Mouse (Mus musculus) layer of hippocampus, adult 11-12 months (tissue): Measurements from ENCODE around the gene Hipk2.

ENCODE experiments used
- DNase-seq: peaks from one replicate; pipeline ENCODE4 v3.0.0; 2022; ENCODE audit warnings: low spot score

Gene Hipk2

DNA sequence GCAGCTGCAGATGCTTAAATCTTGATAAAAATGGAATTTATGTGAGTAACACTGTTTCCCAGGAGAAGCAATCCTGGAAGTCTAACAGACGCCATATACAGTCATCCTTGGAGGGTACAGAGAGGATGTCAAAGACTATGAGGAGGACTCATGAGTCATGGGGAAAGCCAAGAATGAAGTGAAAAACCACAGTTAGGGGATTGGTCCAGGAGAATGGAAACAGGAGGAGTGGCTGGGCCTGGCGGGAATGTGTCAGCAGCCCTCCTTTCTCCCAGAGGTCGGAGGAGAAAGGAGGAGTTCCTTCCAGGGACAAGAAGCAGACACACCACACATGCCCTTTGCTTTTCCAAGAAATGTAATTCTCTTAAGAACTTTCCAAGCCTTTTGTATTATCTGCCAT lies 46.5 kb downstream of the Hipk2 start:
- DNase-seq, result no peak

DNA sequence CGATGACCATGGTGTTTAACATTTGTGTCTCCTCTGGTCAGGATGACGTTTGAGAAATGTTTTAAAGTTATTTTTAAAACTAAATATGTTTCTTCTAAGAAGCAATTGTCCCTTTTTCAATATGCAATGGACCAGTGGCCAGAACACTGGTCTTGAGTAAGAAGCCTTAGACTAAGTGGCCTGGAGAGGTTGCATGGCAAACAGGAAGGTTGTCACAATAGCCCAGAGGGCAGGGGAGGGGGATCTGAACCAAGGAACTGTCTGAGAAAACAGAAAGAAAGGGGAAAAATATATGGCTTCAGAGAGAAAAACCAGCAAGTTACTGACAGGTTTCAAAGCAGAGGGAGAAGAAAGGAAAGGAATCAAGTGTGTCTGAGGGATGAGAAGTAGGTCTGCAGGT lies 47.8 kb downstream of the Hipk2 start:
- DNase-seq, result no peak

DNA sequence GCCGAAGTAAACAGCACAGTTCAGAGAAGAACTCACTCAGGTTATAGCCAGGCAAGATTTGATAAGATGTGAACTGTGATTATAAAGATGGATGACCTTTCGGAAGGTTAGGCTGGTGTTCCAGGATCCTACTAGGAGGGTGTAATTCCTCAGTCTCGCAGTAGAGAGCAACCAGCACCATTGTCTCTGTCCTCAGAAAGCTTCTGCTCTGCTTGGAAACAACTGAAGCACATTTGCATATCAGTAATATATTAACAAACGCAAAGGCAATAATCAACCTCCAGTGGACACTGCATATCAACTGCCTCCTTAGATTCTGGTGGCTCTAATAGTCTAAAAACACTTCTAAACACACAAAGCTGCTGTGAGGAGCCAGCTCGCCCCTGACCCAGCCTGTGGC lies 48.5 kb downstream of the Hipk2 start:
- DNase-seq, result no peak

DNA sequence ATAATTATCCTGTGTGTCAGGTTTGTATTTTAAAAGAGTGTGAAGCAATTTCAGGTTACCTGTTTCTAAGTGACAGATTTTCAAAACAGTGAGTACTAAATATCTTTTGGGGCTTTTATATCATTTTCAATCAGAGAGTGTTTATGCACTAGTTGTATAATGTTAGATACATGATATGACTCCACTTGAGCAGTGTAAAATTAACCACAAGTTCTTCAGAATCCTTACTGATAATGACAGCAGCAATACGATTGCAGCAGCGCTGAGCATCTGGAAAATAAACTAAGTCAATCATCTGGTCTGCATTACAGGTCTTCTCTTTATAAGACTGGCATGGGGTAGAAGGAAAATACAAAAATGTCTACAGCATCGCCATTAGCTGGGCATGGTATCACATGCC lies 49.1 kb downstream of the Hipk2 start:
- DNase-seq, result no peak

DNA sequence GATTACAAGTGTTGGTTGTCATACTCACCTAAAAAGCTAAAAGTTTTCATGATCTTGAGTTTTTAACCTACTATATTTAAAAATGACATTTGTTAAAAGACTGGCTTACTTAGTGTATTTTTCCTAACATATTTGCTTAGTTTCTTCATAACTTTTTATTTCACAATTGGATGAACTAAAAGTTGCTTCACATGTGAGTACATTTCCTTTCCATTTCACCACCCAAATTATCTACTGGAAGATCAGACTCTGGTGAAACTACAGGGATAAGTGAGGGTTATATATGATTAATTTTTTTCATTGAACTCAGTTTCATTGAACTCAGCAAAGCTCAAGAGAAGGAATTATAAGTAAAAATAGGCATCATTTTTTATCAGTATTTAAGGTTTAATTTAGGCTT lies 50.1 kb downstream of the Hipk2 start:
- DNase-seq, result no peak

DNA sequence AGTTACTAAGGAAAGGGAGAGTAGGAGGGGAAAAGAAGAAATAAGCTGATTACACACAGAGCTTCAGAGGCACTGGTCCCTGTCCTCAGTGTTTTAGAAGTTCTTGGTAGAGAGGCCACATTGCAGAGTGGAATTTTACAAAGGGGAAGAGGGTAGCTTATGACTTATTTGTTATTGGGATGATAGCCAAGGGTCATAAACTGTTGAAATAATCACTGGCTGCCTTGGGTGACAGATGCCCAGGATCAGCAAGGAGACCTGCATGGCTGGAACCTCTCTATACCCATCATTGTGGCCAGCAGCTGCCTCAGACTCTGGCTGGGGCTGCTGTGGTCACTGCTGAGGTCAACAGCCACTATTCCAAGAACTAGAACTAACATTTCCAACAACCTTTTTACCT lies 52.1 kb downstream of the Hipk2 start:
- DNase-seq, result no peak

DNA sequence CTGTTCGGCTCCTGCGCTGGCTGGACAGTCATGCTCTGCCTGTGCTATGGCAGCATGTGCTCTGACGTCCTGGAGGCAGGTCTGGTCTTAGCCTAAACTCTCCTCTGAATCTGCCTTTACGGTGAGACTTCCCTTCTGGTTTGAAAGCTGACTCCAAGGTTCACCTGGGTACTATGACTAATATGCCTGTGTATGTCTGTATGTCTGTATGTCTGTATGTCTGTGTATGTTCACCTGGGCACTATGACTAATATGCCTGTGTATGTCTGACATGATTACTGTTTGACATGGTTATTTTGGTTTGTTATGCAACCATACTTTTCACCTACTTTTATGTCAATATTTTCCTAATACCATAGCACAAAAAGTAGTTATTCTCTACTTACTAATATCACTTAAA lies 52.8 kb downstream of the Hipk2 start:
- no peak for DNase-seq

DNA sequence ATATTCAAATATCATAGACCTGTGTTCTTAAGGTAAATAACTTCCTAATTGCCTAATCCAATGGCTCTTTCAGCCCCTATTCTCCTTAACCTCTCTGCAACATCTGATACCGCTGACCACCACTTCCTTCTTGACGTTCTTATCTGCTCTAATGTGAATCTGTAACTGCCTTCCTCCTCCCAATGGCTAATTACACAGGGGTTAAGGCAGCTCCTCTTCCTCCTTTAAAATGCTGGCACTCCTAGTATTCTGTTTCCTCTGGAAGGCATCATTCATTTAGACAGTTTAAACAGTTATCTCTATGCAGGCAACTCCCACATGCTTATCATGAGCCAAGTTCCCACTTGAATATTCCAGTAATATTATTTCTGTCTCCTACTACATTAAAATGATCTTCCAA lies 54.3 kb downstream of the Hipk2 start:
- no peak for DNase-seq

DNA sequence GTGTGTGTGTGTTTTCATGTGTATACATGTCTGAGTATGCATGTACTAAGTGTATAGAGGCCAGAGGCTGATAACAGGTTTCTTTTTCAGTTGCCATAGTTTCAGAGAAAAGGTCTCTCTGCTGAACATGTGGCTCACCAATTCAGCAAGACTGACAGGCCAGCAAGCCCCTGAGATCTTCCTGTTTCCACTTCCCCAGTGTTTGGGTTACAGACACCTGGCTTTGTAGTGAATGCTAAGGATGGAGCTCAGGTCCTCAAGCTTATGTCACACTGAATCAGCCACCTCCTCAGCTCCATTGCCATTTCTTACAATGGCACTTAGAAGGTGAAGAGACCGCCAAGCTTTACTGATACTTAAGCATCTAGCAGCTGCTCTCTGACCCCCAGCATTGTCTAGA lies 55.1 kb downstream of the Hipk2 start:
- DNase-seq, result no peak

DNA sequence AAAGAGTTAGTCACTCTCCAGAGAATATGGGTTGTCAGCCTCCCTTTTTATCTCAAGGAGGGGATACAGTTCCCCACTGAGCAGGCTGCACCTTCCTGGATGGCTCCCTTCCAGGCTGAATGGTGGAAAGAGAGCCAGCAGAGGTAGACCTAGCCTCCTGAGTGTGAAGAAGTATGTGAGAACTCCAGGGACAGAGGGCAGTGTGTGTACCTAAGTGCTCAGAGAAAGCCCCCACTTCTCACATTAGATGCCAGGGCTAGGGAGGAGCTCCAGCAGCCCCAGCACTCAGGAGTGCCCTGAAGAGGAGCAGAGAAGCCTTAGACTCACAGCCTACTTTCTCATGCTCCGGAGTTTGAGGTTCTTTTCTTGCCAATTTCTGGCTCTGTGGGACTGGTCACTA lies 59.7 kb downstream of the Hipk2 start:
- no peak for DNase-seq

DNA sequence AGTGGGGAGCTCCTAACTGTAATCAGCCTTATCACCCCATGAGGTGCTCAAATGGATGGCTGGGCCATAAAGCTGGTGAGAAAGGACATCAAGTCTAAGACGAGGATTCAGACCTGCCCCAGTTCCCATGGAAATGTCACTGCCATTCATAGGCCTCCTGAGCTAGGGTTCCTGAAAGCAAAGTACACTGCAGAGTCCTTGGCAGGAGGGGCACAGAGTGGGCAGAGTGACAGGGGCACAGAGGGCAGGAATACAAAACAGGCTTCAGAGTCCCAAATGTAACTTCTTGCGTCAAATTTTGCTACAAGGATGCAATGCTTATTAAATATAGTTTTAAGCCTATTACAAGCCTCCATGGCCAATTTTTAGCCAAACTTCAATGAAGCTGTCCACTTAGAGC lies 60.4 kb downstream of the Hipk2 start:
- peak; percentile 27 for DNase-seq

DNA sequence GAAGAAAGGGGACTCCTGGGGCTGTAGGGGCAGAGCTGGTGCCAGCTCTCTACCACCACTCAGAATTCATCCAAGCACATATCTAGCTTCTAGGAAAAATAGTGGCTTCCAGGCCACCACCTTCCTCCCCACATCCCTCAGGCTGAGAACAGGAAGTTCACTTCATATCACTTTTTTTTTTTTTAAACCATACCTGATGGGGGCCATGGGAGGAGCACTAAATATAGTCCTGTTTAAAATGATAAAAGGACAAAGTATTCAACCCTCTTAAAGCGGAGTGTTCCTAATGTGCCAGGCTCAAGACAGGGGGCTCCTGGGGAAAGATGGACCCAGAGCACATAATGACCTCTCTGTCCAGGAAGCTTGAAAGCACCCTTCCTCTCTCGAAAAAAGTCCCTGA lies 61.3 kb downstream of the Hipk2 start:
- DNase-seq, result no peak

DNA sequence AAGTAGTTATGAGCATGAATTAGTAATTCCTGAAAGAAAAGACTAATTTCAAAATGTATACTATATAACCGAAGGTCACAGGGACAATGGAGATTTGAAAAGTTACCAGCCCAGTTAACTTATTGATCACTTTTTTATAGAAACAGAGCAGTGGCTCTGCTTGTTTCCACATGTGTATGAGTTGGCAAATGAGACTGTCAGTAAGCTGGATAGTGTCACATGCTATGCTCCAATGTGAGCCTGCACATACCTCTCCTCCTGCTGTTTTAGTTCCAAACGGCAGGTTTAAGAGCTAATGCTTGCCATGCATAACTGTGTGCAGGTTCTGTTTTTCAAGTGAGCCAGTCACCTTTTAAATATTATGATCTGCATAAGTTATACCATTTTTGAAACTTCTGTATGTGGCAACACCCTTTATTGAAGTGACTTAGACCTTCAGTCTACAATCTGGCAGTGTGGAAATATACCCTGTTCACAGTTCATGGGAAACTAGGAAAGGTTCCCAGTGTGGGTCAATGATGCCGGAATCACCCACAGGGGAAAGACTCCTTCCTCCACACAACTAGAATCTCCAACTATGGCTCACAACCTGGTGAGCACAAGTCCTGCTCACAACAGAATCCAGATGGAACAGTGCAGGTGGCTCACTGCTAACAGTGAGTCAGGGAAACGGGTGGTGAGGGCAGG lies 64.4 kb downstream of the Hipk2 start:
- DNase-seq, result no peak

DNA sequence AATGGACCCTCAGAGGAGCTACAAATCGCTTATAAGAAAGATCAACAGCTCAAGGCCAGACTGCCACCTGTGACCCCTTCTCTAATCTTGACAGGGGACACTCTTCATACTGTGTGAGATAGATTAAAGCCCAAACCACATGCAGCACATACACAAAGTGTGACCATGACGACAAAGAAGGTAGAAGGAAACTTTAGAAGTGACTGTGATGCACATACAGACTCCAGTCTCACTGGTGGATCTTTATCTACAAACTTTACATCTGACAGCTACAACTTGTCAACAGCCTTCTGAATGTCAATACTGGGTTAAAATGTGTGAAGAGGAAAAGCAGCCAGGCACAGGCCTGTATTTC lies 65.9 kb downstream of the Hipk2 start:
- DNase-seq, result no peak

DNA sequence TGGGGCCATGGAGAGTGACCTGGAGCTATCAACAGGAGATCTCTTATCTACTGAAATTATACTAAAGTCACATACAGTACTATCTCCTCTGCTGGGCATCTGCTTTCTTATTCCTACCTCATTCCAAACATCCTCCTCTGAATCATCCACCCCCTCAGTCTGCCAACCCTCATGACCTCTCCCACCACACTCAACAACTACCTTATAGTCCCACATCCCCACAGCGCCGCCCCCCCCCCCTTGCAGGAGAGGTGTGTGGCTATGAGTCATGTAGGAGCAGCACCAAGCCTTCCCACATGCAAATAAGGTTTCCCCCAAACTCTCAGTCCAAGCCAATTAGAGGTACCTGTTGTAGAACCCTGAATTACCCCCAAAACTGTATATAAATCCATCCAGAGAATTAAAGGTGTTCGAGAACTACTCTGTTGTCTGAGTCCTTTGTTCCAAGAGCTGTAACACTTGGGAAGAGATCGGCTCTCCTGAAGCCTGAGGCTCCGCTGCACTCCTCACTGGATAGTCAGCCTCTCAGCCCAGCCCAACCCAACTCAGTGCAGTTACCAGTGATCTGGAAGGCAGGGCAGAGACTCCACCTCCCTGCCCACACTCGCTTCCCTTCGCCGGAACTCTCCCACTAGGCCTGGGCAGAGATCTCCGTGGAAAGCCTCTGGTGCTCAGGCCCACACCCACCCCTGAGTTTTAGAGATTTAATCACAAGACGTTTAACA lies 66.4 kb downstream of the Hipk2 start:
- DNase-seq, result no peak

DNA sequence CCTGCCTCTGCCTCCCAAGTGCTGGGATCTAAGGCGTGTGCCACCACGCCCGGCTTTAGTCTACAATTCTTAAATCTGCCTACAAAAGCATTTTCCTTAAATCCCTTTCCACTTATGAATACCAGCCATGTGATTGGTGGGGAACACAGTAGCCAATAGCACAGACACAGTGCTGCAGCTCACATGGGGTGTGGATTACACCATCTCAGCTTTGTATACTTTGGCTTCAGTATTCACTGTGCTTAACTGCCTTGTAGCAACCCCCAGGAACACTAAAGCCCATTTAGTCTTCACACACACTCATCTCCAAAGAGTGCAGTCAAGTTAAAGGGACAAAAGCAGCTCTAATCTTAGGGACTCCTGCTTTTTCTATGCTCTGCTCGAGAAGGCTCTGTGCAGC lies 67.6 kb downstream of the Hipk2 start:
- no peak for DNase-seq

DNA sequence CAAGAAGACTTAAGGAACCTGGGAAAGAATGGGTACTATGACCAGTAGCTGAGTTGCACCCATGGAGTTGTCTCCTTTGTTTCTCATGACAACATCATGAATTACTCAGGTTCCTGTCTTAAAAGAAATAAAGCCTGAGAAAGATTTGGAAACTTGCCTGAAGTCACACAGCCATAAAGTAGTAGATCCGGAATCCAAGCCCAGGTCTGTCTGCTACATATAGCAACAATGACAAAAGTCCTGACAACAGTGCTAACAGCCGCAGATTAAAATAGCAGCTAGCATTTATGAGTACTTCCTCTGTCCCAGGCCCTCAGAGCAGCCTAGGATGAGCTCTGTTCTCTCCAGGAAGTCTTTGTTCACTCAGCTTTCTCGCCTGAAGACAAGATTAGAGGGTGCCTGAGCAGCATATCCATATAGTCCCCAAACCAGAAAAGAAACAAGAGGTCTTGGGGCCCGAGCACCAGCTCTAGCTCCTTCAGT lies 69.0 kb downstream of the Hipk2 start:
- DNase-seq, result no peak

DNA sequence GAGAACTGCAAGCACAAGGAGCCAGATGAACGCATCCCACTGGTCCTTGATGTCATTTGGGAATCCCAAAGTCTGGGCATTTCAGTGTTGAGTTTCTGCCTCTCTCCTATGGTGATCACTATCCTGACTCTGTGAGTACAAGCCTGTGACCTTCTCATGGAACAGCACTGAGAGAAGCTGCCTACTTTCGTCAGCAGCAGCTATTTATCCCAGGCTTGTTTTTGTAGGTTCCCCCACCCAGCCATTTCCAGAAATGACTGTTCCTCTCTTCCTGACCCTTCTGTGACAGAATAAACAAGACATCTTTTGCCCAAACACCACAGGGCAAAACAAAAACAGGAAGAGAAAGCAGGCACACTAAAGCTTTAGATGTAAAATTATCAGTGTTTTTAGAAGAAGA lies 70.4 kb downstream of the Hipk2 start:
- DNase-seq, result no peak

DNA sequence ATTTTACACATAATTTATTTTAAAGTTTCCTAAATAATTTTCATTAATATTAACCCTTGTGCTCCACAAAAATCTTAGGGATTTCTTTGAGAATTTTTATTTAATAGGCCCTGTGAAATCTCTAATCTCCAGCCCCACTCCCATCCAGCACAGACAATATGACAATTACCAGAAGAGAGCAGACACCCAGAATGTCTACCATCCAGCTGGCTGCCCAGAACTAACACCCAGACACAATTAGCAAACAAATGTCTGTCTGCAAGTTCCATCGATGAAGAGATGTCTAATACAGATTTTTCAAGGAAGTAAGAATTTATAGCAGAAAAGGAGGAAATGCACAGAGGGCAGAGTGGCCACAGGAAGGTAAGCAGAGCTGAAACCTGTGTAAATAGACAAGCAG lies 74.7 kb downstream of the Hipk2 start:
- no peak for DNase-seq

DNA sequence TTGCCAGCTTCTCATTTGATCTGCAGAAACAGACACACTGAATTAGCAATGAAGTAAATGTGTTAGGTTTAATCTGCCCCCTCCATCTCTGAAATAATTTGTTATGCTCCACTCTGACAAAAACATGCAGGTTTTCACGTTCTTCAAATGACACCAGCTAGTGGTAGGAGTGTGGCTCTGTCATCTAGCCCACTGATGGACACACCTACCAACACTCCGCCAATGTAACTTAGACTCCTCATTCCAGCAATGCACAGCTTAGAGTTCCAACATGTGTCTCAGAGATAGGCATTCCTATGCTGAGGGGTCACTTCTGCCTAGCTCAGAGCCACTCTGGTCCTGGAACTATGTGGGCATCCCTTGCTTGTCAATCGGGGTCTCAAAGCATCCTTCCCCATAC lies 78.4 kb downstream of the Hipk2 start:
- no peak for DNase-seq

DNA sequence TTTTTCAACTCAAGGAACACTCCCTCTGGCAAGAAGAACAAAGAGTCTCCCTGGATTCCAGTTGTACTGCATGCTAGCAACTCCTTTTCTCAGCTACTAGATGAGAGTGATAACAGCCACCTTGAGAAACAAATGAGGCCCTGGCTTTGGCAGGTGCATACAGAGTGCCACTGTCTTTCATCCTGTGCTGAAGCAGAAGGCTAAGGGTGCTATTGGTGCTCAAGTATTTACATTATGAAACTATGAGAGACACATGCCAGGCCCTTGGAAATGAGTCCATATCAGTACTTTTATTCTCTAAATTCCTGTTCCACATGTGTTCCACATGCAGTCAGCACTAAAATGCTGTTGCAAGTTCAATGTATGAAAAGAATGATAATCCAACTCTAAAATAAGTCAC lies 79.0 kb downstream of the Hipk2 start:
- DNase-seq, result no peak

DNA sequence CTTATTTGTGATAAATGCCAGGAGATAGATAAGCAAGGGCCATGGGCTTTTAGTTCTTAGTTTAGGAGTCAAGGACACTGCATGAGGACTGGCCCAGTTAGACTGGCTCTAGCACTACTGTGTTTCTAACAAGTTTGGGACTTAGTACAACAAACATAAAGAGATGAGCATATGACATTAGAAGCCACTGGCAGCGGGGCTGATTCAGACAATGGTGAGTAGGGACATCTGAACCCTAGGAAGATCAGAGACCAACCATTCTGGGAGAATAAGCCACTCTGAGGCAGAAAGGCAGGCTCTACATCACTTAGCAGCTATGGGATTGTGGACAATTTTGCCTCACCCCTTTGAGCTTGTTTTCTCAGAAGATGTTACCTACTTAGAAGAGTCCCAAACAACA lies 79.6 kb downstream of the Hipk2 start:
- no peak for DNase-seq

DNA sequence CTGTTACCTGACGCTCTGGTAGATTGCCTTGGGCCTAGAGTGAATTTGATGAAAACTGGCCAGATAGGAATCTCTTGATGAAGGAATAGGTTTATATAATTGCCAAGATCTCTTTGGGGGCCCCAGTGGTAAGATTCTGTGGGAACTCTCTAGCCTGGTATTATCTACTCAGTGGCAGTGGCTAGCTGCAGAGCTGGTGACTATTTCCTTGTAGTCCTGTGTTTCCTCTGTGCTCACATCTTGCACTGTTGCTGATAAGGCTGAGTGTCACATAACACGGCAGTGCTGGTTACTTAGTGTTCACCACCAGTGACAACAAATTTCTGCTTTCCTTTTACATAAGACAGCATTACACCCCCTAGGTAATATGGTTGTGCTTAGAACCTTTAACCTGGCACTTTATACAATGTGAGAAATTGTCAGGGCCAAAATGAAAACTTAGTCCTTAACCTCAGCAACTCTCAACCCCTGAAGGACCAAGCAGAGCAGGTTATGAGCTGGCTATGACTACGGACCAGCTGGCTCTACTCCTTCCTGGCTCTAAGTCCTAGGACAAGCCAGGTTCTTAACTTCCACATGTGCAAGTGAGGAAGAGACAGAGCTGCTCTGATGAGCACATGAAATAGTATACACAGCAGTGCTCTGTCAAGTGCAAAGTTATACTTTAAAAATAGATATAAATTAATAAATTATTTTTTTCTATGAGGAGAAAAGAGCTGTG lies 80.7 kb downstream of the Hipk2 start:
- DNase-seq, result no peak
